Mouse (Mus musculus): Measurements from ENCODE around the gene Glis2.
A peak's percentile ranks its signal among the peaks of the same experiment; 100 is the strongest.

Glis2 gene

GRCm38 (mm10) chr16:4641119-4641838 is 46.8 kb downstream of the Glis2 start:
- no peak for DNase-seq

DNA sequence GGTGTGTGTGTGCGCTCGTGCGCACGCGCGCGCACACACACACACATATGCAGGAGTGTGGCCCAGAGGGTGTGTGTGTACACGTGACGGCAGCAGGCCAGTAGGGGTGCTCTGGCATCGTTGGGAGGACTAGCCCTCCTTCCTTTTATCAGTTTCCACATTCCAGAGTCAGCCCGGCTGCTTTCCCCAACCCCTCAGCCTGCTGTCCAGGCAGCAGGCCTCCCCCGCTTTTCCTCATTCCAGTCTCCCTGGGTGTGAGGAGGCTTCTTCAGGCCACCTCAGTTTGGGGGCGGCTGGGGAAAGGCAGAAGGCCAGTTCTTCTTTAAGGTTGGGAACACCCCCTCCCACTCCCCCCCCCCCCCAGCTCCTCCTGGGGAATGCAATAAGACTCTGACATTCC is 47.7 kb downstream of the Glis2 start:
- DNase-seq = no peak

DNA sequence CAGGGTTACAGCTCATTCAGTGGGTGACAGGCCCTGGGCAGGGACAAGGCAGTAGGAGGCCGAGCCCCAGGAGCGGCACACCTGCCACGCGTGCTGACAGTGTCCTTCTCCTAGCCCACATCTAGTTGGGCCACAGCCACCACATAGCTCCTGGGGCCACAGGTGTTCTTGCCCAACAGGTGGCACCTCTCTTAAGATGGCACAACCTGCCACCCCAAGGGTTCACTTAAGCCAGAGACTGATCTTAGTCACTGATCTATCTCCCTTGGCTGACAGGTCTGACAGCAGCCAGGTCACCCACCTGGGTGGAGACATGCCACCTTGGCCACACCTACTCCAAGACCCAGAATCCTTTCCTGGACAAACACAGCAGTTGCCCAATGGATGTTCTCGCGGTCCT is 48.4 kb downstream of the Glis2 start:
- no peak for DNase-seq

GRCm38 (mm10) chr16:4643670-4644419 is 49.3 kb downstream of the Glis2 start:
- peak; percentile 88 to 92 for DNase-seq

- no peak for DNase-seq
These were observed 51.4 kb downstream of the Glis2 start for GRCm38 (mm10) chr16:4645867-4646266.

- no peak for DNase-seq
These were observed 52.3 kb downstream of the Glis2 start for GRCm38 (mm10) chr16:4646831-4647230.

DNA sequence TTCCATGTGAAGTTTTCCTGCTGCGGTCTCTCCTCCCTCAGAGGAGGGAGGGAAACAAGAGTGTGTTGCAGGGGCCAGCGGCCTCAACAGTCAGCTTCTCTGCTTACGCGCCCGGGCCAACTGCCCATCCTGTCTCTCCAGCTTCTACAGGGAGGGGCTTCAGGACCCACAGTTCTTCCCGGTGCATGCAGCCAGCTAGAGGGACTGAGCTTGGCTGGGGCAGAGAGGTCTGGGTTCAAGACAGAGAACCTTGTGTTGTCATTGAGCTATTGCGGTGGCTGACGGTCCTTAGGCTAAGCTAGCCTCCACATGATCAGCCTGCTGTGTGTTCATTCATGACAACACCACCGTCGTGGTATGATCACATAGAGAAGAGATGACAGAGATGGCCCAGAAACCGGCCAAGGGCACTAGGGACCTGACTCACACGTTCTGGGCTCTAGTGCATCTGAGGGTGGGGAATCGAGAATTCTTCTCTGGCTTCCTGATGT is 53.2 kb downstream of the Glis2 start:
- DNase-seq = peak in 1 of 2 experiments; percentile 54

DNA sequence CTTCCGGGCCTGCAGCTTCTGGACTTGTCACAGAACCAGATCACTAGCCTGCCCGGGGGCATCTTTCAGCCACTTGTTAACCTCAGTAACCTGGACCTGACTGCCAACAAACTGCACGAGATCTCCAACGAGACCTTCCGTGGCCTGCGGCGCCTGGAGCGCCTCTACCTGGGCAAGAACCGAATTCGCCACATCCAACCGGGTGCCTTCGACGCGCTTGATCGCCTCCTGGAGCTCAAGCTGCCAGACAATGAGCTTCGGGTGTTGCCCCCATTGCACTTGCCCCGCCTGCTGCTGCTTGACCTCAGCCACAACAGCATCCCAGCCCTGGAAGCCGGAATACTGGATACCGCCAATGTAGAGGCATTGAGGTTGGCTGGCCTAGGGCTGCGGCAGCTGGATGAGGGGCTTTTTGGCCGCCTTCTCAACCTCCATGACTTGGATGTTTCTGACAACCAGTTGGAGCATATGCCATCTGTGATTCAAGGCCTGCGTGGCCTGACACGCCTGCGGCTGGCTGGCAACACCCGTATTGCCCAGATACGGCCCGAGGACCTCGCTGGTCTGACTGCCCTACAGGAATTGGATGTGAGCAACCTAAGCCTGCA is 54.0 kb downstream of the Glis2 start:
- DNase-seq = peak; percentile 68 to 78

GRCm38 (mm10) chr16:4649211-4649610 is 54.7 kb downstream of the Glis2 start:
- peak in 1 of 2 experiments; percentile 17 for DNase-seq

GRCm38 (mm10) chr16:4649692-4650091 is 55.2 kb downstream of the Glis2 start:
- peak in 1 of 2 experiments; percentile 17 for DNase-seq

DNA sequence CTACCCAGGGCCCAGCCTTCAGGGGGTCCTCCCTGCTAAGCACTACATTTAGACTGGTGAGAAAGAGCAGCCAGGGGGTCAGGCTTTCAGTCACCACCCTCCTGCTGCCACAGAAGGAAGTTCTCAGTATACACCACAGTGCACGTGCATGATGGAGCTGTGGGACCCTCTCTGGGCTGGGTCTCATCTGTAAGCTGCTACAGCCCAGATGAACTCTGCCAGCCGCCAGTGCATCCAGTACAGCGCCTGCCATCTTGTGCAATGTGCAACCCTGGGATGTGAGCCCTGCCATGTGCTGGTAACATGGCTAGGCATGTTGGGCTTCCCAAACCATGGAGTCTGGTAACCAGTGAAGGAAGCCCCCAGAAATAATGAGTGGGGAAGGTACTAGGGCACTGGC is 55.6 kb downstream of the Glis2 start:
- DNase-seq = peak in 1 of 2 experiments; percentile 3

GRCm38 (mm10) chr16:4651081-4651480 is 56.6 kb downstream of the Glis2 start:
- no peak for DNase-seq

GRCm38 (mm10) chr16:4651624-4652023 is 57.1 kb downstream of the Glis2 start:
- DNase-seq = no peak

DNA sequence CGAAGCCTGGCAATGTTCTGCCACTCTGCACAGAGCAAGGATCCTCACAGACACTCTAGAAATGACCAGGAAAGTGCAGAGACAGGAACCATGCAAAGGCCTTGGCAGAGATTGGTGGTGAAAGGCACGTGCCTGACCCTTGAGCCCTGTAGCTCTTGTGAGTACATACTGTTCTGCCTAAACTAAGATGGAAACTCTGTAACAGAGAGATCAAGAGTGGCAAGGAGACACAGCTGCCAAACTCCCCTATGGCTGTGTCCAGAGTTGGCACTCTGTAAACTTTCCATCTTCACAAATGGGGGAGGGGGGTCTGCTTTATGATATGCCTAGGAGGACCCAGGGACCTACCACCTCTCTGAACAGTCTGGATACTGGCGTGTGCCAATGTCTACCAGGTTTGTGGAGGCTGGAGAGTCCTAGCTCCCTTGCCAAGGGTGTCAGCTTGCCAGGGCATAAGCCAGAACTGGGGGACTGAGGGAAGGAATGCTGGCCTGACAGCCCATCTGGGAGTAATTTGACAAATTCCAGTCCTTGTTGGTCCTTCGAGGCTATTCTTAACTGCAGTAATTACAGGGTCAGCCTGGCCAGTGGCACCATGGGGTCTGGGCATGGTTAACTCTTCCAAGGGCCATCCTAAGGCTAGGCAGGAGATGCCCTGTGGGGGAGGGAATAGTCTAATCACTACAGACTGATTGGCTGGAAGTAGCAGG is 58.3 kb downstream of the Glis2 start:
- peak; percentile 88 to 92 for DNase-seq

DNA sequence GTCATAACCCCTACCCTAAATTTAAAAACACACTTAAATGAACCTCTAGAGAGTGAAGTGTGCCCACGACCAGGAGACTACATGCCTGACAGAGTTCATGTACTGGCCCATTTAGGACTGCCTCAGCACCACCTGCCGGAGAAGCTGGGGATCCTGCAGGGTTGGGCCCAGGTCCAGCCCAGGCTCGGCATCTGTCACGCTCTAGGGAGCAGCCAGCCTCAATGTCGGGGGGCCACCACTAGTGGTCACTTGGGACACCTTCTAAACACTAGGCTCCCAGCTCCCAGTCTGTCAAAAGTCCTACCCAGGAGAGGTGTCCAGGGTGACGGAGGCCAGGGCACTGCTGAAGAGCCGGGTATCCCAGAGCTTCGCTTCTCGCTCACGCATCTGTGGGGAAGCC is 60.2 kb downstream of the Glis2 start:
- DNase-seq = peak; percentile 56 to 62

DNA sequence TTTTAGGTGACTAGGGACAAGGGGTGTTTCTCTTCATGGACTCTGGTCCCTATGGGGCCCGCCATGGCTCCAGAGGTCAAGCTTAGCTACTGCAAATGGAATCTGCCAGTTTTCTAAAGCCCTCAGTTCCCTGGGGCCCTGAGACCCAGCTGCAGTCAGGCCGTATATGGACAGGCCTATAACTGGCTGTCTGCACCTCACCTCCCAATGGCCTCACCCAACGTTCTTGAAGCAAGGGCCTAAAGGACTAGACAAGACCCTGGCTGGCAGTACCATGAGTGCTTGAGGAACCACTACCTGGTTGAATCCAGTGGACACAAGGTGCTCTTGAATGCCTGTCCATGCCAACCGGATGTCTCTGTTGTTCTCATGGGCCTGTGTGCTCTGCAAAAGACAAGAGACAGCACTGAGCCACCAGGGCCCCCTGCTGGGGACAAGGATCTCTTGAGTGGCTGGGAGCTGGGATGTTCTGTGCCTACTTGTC is 60.8 kb downstream of the Glis2 start:
- no peak for DNase-seq

GRCm38 (mm10) chr16:4655764-4656570 is 61.5 kb downstream of the Glis2 start:
- peak; percentile 49 to 59 for DNase-seq

GRCm38 (mm10) chr16:4656571-4657081 is 62.1 kb downstream of the Glis2 start:
- no peak for DNase-seq

DNA sequence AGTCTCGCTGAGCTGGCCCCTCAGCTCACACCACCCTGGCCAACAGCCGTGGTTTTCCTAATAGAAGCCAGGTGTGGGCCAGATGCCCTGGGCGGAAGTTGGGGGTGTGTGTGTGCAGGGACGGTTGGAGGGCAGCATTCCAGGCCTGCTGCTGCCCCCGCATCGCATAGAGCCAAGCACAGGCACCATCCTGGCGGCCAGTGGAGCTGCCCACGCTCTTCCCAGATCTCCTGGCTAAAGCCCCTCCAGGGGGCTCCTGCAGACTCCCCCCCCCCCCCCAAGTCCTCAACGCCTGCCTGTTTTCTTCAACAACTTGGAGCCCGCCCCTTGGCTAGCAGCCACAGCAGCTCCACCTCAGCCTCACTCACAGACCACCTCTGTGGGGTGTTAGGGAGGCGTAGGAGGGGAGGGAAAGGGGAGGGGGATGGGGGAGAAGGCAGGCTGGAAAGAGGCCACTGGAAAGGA is 64.3 kb downstream of the Glis2 start:
- peak; percentile 39 to 57 for DNase-seq

DNA sequence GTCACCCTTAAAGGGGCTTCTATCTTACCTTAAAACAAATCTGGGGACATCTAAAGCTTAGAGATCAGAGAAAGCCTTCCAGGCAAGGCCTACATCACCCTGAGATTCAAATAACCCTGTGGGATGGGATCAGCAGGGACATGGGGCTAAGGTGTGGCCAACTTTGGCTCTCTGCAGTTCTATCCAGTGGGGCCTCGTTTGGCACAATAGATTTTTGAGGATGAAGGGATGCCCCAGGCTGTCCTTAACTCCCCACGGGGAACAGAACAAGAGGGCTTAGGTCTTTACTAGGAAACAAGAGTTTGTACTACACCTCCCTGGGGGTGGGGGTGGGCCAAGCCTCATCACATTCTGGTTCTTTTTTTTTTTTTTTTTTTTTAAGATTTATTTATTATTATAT is 64.8 kb downstream of the Glis2 start:
- DNase-seq = no peak

GRCm38 (mm10) chr16:4661605-4662004 is 67.1 kb downstream of the Glis2 start:
- DNase-seq = no peak

GRCm38 (mm10) chr16:4663806-4664205 is 69.3 kb downstream of the Glis2 start:
- DNase-seq = no peak
